Mouse (Mus musculus): ENCODE results near the gene Izumo4. TPM values are rescaled to one million over a fixed set of nuclear protein-coding genes. Genes with fewer than 3 reads are reported as not detected.

Gene Izumo4
- polyA plus RNA-seq, 1 experiment from 2014 or later, result 28.8 TPM

GRCm38 (mm10) chr10:80704418-80704817 is 2.4 kb downstream of the Izumo4 start:
- H3K36me3 ChIP-seq (ENCODE audit: insufficient read depth, low read length), result peaks cover 22% of the 10 kb centered on the region
- no peaks in the 10 kb centered on the region for H3K27me3 ChIP-seq (replicated peaks; ENCODE audit: insufficient read depth, low read length)
- ATAC-seq (no peak), DNase-seq (ENCODE audit: low spot score) (no peak)
- H3K9me3 ChIP-seq (ENCODE audit: low read length), result no peaks in the 10 kb centered on the region
- no peak overlapping the region for H3K9ac ChIP-seq (replicated peaks; ENCODE audit: low read depth)
- 70% methylated on average over 5 of the region's 5 CpGs for WGBS
- peaks cover 15% of the 10 kb centered on the region for H3K4me1 ChIP-seq (ENCODE audit: insufficient read depth, low read depth, low read length)
- TF ChIP-seq CTCF (IDR thresholded peaks at IDR 0.05) (no peak), EP300 (IDR thresholded peaks at IDR 0.05) (no peak)
- no peak overlapping the region for H3K27ac ChIP-seq (ENCODE audit: low read length)
- no peak overlapping the region for H3K4me3 ChIP-seq (ENCODE audit: low read depth, low read length)
- H3K4me2 ChIP-seq (replicated peaks; ENCODE audit: low read depth, low read length), result no peak overlapping the region

DNA sequence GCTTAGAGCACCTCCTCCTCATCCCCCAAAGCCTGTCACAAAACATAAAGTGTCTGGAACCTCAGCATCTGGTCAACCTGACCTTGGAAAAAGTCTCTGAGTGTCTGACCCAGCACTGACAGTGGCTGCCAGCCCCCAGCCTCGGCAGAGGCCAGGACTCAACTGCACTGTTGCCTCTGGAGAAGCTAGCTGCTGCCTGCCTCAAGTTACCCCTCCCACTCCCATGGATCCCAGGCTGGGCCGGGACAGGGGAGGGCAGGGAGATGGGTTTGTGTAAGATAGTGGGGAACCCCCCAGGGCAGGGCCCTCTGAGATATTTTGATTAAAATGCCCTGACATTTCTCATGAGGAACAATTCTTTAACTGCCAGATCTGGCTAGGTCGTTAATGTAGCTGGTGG is 3.0 kb downstream of the Izumo4 start:
- Histone ChIP-seq H3K27ac (ENCODE audit: low read length) (no peak overlapping the region), H3K9ac (replicated peaks; ENCODE audit: low read depth) (no peak overlapping the region), H3K36me3 (ENCODE audit: insufficient read depth, low read length) (peaks cover 28% of the 10 kb centered on the region), H3K4me1 (ENCODE audit: insufficient read depth, low read depth, low read length) (peaks cover 13% of the 10 kb centered on the region), H3K4me3 (ENCODE audit: low read depth, low read length) (no peak overlapping the region), H3K9me3 (ENCODE audit: low read length) (no peaks in the 10 kb centered on the region), H3K4me2 (replicated peaks; ENCODE audit: low read depth, low read length) (no peak overlapping the region), H3K27me3 (replicated peaks; ENCODE audit: insufficient read depth, low read length) (no peaks in the 10 kb centered on the region)
- TF ChIP-seq CTCF (IDR thresholded peaks at IDR 0.05) (no peak), EP300 (IDR thresholded peaks at IDR 0.05) (no peak)
- 48% methylated on average over 3 of the region's 3 CpGs for whole genome bisulfite sequencing
- no peak for DNase-seq (ENCODE audit: low spot score)
- ATAC-seq, result no peak

DNA sequence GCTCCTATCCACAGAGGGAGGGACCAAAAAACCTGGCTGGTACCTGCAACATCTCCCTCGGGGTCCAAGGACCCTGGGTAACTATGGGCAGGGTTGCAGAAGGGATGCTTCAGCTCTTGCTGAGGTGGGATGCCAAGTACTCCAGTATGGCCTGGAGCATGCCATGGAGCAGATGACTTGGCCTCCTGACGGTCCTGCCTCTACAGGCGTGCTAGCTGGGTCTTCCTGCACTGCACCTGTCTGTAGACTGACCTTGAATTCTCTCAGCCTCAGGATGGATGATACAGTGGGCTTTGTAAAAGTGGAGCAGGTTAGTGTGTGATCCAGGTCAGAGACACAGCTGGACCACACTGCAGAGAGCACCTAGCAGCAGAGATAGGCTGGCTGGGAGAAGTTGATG is 3.5 kb downstream of the Izumo4 start:
- Histone ChIP-seq H3K27ac (ENCODE audit: low read length) (no peak overlapping the region), H3K4me3 (ENCODE audit: low read depth, low read length) (no peak overlapping the region), H3K9me3 (ENCODE audit: low read length) (no peaks in the 10 kb centered on the region), H3K4me1 (ENCODE audit: insufficient read depth, low read depth, low read length) (peaks cover 12% of the 10 kb centered on the region), H3K27me3 (replicated peaks; ENCODE audit: insufficient read depth, low read length) (no peaks in the 10 kb centered on the region), H3K4me2 (replicated peaks; ENCODE audit: low read depth, low read length) (no peak overlapping the region), H3K36me3 (ENCODE audit: insufficient read depth, low read length) (peaks cover 31% of the 10 kb centered on the region), H3K9ac (replicated peaks; ENCODE audit: low read depth) (no peak overlapping the region)
- DNase-seq (ENCODE audit: low spot score) (no peak), ATAC-seq (no peak)
- WGBS, result 82% methylated on average over 3 of the region's 3 CpGs
- TF ChIP-seq CTCF (IDR thresholded peaks at IDR 0.05) (no peak), EP300 (IDR thresholded peaks at IDR 0.05) (no peak)

DNA sequence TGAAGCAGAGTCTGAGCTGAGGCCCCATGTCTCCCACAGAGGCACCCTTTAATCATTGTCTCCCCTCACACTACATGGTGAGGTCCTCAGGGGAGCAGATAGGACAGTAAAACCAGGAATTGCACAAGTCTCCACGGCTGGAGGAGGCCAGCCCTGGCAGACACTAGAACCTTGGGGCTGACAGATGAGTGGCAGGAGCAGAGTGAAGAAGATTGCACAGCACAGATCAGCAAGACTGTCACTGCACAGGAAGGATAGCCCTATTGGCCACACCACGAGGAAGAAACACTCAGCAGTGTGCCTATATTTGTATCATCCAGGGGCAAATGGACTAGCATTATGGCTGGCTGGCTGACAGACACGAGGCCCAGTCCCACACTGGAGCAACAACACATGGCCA is 8.8 kb downstream of the Izumo4 start:
- Histone ChIP-seq H3K4me2 (replicated peaks; ENCODE audit: low read depth, low read length) (no peak overlapping the region), H3K9ac (replicated peaks; ENCODE audit: low read depth) (no peak overlapping the region), H3K4me3 (ENCODE audit: low read depth, low read length) (no peak overlapping the region), H3K27me3 (replicated peaks; ENCODE audit: insufficient read depth, low read length) (no peaks in the 10 kb centered on the region), H3K9me3 (ENCODE audit: low read length) (no peaks in the 10 kb centered on the region), H3K36me3 (ENCODE audit: insufficient read depth, low read length) (peaks cover 70% of the 10 kb centered on the region), H3K27ac (ENCODE audit: low read length) (no peak overlapping the region), H3K4me1 (ENCODE audit: insufficient read depth, low read depth, low read length) (no peaks in the 10 kb centered on the region)
- TF ChIP-seq CTCF (IDR thresholded peaks at IDR 0.05) (no peak), EP300 (IDR thresholded peaks at IDR 0.05) (no peak)
- DNase-seq (ENCODE audit: low spot score) (no peak), ATAC-seq (no peak)
- WGBS, result 69% methylated on average over 3 of the region's 3 CpGs

GRCm38 (mm10) chr10:80717281-80717680 is 15.3 kb downstream of the Izumo4 start:
- Histone ChIP-seq H3K4me2 (replicated peaks; ENCODE audit: low read depth, low read length) (no peak overlapping the region), H3K27me3 (replicated peaks; ENCODE audit: insufficient read depth, low read length) (no peaks in the 10 kb centered on the region), H3K27ac (ENCODE audit: low read length) (no peak overlapping the region), H3K9ac (replicated peaks; ENCODE audit: low read depth) (no peak overlapping the region), H3K36me3 (ENCODE audit: insufficient read depth, low read length) (peaks cover 76% of the 10 kb centered on the region), H3K4me3 (ENCODE audit: low read depth, low read length) (no peak overlapping the region), H3K9me3 (ENCODE audit: low read length) (no peaks in the 10 kb centered on the region), H3K4me1 (ENCODE audit: insufficient read depth, low read depth, low read length) (no peaks in the 10 kb centered on the region)
- ATAC-seq (no peak), DNase-seq (ENCODE audit: low spot score) (no peak)
- 87% methylated on average over 1 of the region's 1 CpGs for WGBS
- no peak for TF ChIP-seq CTCF (IDR thresholded peaks at IDR 0.05)
- no peak for TF ChIP-seq EP300 (IDR thresholded peaks at IDR 0.05)

DNA sequence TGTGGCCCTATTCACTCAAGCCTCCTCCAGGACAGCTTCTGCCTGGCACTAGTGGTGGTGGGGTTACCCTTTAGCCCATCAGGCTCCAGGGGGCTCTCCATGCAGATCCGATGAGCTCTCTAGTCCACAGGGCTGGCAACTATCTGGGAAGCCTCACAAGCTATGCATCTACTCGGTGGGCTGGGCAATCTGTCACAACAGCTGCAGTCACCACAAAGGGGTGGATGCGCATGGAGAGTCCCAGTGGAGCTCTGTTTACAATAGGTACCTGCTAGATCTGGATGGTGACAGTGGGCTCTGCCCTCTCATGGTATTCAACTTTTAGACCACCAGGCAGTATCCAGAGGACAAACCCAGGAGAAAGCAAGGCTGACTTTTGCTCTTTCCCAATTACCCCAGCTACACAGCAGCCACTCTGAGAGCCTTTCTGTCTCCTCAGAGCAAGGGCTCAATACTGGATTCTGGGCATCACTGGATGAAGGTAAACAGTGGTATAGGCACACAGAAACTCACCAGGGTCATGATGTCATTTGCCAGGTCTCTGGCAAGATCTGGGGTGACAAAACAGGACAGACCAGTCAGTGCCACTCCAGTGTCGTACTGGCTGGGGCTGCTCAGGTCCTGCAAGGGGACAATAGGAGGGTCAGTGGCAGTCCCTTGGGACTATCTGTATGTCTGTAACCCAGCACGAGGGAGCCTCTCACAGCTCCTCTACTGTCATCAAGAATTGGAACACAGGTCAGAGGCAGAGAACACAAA is 25.6 kb downstream of the Izumo4 start:
- no peak overlapping the region for H3K4me2 ChIP-seq (replicated peaks; ENCODE audit: low read depth, low read length)
- no peaks in the 10 kb centered on the region for H3K27me3 ChIP-seq (replicated peaks; ENCODE audit: insufficient read depth, low read length)
- no peaks in the 10 kb centered on the region for H3K9me3 ChIP-seq (ENCODE audit: low read length)
- 83% methylated on average over 5 of the region's 5 CpGs for WGBS
- no peak overlapping the region for H3K4me3 ChIP-seq (ENCODE audit: low read depth, low read length)
- ATAC-seq (peak; percentile 50), DNase-seq (ENCODE audit: low spot score) (no peak)
- no peak overlapping the region for H3K9ac ChIP-seq (replicated peaks; ENCODE audit: low read depth)
- TF ChIP-seq CTCF (IDR thresholded peaks at IDR 0.05), result no peak
- TF ChIP-seq EP300 (IDR thresholded peaks at IDR 0.05), result no peak
- peaks cover 66% of the 10 kb centered on the region for H3K36me3 ChIP-seq (ENCODE audit: insufficient read depth, low read length)
- no peak overlapping the region for H3K27ac ChIP-seq (ENCODE audit: low read length)
- no peaks in the 10 kb centered on the region for H3K4me1 ChIP-seq (ENCODE audit: insufficient read depth, low read depth, low read length)

Data from lung, postnatal 0 days (tissue).